In the genomic region with DNA sequence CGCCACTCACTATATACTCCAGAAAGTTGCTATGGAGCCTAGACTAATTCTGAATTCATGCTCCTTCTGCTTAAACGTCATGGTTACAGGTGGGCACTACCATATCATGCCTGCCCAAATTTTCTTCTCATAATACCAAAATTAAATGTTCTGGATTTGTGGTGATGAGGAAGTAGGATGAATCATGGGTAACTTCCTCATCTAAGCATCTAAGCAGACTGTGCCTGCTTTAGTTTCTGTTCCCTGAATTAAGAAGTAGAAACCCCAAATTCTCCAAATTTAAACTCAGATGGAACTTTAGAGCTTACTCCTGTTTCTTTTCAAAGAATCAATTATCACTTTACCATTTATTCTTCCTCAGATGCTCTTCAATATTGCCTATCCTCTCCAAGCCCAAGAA, we compare ENCODE assay signal across 23 mouse cellular contexts. TPM values are rescaled to one million over a fixed set of nuclear protein-coding genes. Genes with fewer than 3 reads are reported as not detected.
A peak's percentile ranks its signal among the peaks of the same experiment; 100 is the strongest.
DNase-seq lines count a peak whose midpoint lies in the region; ATAC-seq and TF ChIP-seq lines count a peak whose summit lies in the region.
"Had no signal": no experiment of that assay in that cellular context is flagged by ENCODE, and none has a peak within 500 bp of the region (broad histone marks: within the 10 kb centered on the region; RNA-seq: fewer than 3 reads in every experiment).

No protein-coding gene starts in this region.

- 70% methylated on average over 2 of the region's 2 CpGs for WGBS in midbrain, embryonic 16.5 days
- WGBS in midbrain, embryonic 11.5 days: 72% methylated on average over 2 of the region's 2 CpGs

- no peak overlapping the region for H3K4me2 ChIP-seq in midbrain, embryonic 16.5 days (ENCODE audit: low read length)
- no peak overlapping the region for H3K4me2 ChIP-seq in midbrain, embryonic 11.5 days
- H3K4me2 ChIP-seq: embryonic facial prominence, embryonic 12.5 days; embryonic facial prominence, embryonic 15.5 days; forebrain, embryonic 12.5 days; forebrain, embryonic 15.5 days; heart, embryonic 11.5 days; hindbrain, embryonic 13.5 days had no signal

- peak overlapping the region; percentile 24 for H3K27ac ChIP-seq in bone marrow macrophage, adult 2 months (ENCODE audit: insufficient read depth, low read depth, low read length)
- H3K27ac ChIP-seq in midbrain, embryonic 16.5 days (ENCODE audit: low read length): no peak overlapping the region
- no peak overlapping the region for H3K27ac ChIP-seq in midbrain, embryonic 11.5 days (ENCODE audit: low read depth, low read length)
- H3K27ac ChIP-seq: embryonic facial prominence, embryonic 12.5 days; embryonic facial prominence, embryonic 15.5 days; forebrain, embryonic 12.5 days; forebrain, embryonic 15.5 days; hindbrain, embryonic 13.5 days had no signal

- no peak overlapping the region for H3K9ac ChIP-seq in midbrain, embryonic 16.5 days (ENCODE audit: low read depth, low read length)
- no peak overlapping the region for H3K9ac ChIP-seq in midbrain, embryonic 11.5 days (ENCODE audit: low read length)
- H3K9ac ChIP-seq: embryonic facial prominence, embryonic 12.5 days; embryonic facial prominence, embryonic 15.5 days; forebrain, embryonic 12.5 days; forebrain, embryonic 15.5 days; hindbrain, embryonic 13.5 days had no signal

- H3K36me3 ChIP-seq in midbrain, embryonic 16.5 days (ENCODE audit: control insufficient read depth, insufficient read depth, low read length): no peaks in the 10 kb centered on the region
- no peaks in the 10 kb centered on the region for H3K36me3 ChIP-seq in midbrain, embryonic 11.5 days (ENCODE audit: control insufficient read depth, insufficient read depth, low read length)
- H3K36me3 ChIP-seq: embryonic facial prominence, embryonic 12.5 days; embryonic facial prominence, embryonic 15.5 days; forebrain, embryonic 12.5 days; forebrain, embryonic 15.5 days; hindbrain, embryonic 13.5 days had no signal

- H3K9me3 ChIP-seq in midbrain, embryonic 16.5 days (replicated peaks; ENCODE audit: control insufficient read depth, low read length, poor library complexity, severe bottlenecking): no peaks in the 10 kb centered on the region
- H3K9me3 ChIP-seq in midbrain, embryonic 11.5 days (ENCODE audit: control insufficient read depth, low read length): no peaks in the 10 kb centered on the region
- H3K9me3 ChIP-seq: embryonic facial prominence, embryonic 12.5 days; embryonic facial prominence, embryonic 15.5 days; forebrain, embryonic 12.5 days; forebrain, embryonic 15.5 days; hindbrain, embryonic 13.5 days had no signal

- peak; percentile 74 for ATAC-seq in granulocyte monocyte progenitor cell, adult 5-6 weeks (replicated peaks; ENCODE audit: poor library complexity, severe bottlenecking)
- ATAC-seq in megakaryocyte progenitor cell, adult 5-6 weeks (replicated peaks; ENCODE audit: poor library complexity): peak; percentile 46
- ATAC-seq in midbrain, embryonic 16.5 days: no peak
- no peak for ATAC-seq in midbrain, embryonic 11.5 days (ENCODE audit: low FRiP score)
- ATAC-seq: activated CD4-positive, CD25-positive, alpha-beta regulatory T cell, adult 4 months; forebrain, embryonic 15.5 days; hindbrain, embryonic 16.5 days had no signal

- TF ChIP-seq CTCF in bone marrow macrophage, adult 2 months (IDR thresholded peaks at IDR 0.05; ENCODE audit: low read depth, low read length): no peak

- no peak overlapping the region for H3K4me3 ChIP-seq in bone marrow macrophage, adult 2 months (ENCODE audit: insufficient read depth, low read length)
- H3K4me3 ChIP-seq in midbrain, embryonic 16.5 days (ENCODE audit: low read depth, low read length): no peak overlapping the region
- no peak overlapping the region for H3K4me3 ChIP-seq in midbrain, embryonic 11.5 days (ENCODE audit: low read depth, low read length)
- H3K4me3 ChIP-seq: embryonic facial prominence, embryonic 12.5 days; embryonic facial prominence, embryonic 15.5 days; forebrain, embryonic 12.5 days; forebrain, embryonic 15.5 days; hindbrain, embryonic 13.5 days had no signal

- no peak for TF ChIP-seq POLR2A in bone marrow macrophage, adult 2 months (IDR thresholded peaks at IDR 0.05; ENCODE audit: borderline replicate concordance, low read depth, low read length)

- H3K4me1 ChIP-seq in bone marrow macrophage, adult 2 months (ENCODE audit: control insufficient read depth, insufficient read depth, low read length): peaks cover 10% of the 10 kb centered on the region
- H3K4me1 ChIP-seq in midbrain, embryonic 16.5 days (ENCODE audit: control insufficient read depth, insufficient read depth, low read length): no peaks in the 10 kb centered on the region
- no peaks in the 10 kb centered on the region for H3K4me1 ChIP-seq in midbrain, embryonic 11.5 days (ENCODE audit: control insufficient read depth, insufficient read depth, low read length)
- H3K4me1 ChIP-seq: embryonic facial prominence, embryonic 12.5 days; embryonic facial prominence, embryonic 15.5 days; forebrain, embryonic 12.5 days; forebrain, embryonic 15.5 days; hindbrain, embryonic 13.5 days had no signal

- DNase-seq in spleen, adult 18-20 months: no peak
- no peak for DNase-seq in midbrain, embryonic 11.5 days (ENCODE audit: low spot score, missing footprints)
- DNase-seq: adrenal gland, adult 8-10 months; adrenal gland, postnatal 25 days; cerebellum, adult 18-20 months; cerebellum, adult 9-10 months; cerebellum, postnatal 14 days; gastrocnemius, postnatal 10 days; gastrocnemius, postnatal 36 days; heart, adult 11 months had no signal

- H3K27me3 ChIP-seq in midbrain, embryonic 16.5 days (ENCODE audit: control insufficient read depth, insufficient read depth, low read depth, low read length): no peaks in the 10 kb centered on the region
- H3K27me3 ChIP-seq in midbrain, embryonic 11.5 days (ENCODE audit: control insufficient read depth, insufficient read depth, low read length): no peaks in the 10 kb centered on the region
- H3K27me3 ChIP-seq: embryonic facial prominence, embryonic 12.5 days; embryonic facial prominence, embryonic 15.5 days; forebrain, embryonic 12.5 days; forebrain, embryonic 15.5 days; hindbrain, embryonic 13.5 days had no signal

RNA-seq across cellular contexts. Expression of a gene that starts 58.4 kb away (rescaled TPM):
- 2.1 and 3.1 TPM in 2 replicates for polyA plus RNA-seq in bone marrow macrophage, adult 2 months (2012; ENCODE audit: insufficient read depth, insufficient read length, missing spikeins)
- total RNA-seq in granulocyte monocyte progenitor cell, adult 5-6 weeks (2014; fragmentation: Nextera tagmentation): not detected in 2 replicates
- total RNA-seq in granulocyte monocyte progenitor cell, adult 5-6 weeks (2017): not detected in 2 replicates
- not detected in 2 replicates for total RNA-seq in megakaryocyte progenitor cell, adult 5-6 weeks (2015)
- total RNA-seq in megakaryocyte progenitor cell, adult 5-6 weeks (2017): 0.33 TPM in 1 of 2 replicates, not detected in the other
- polyA plus RNA-seq in midbrain, embryonic 16.5 days (2015; fragmentation: Nextera tagmentation; extraction: Ambion mirVana): 5.6 and 6.2 TPM in 2 replicates
- polyA plus RNA-seq in midbrain, embryonic 11.5 days (2014; fragmentation: Nextera tagmentation; extraction: Ambion mirVana): 2.3 and 2.8 TPM in 2 replicates
- total RNA-seq: hematopoietic stem cell, adult 5-6 weeks had no signal

Comparison
In these comparisons a context has a peak if more than half of its experiments do, and no peak if none do; other contexts are left out.
1. ATAC-seq: peak in granulocyte monocyte progenitor cell, adult 5-6 weeks (single experiment) and megakaryocyte progenitor cell, adult 5-6 weeks (single experiment); none in midbrain, embryonic 16.5 days (single experiment) and midbrain, embryonic 11.5 days (single experiment).